Mouse (Mus musculus): ENCODE measurements around the gene Hfm1. TPM values are rescaled to one million over a fixed set of nuclear protein-coding genes. Genes with fewer than 3 reads are reported as not detected.

The Hfm1 gene
- polyA plus RNA-seq (2016; fragmentation: Nextera tagmentation; extraction: Ambion mirVana), result 5.9 and 6.8 TPM in 2 replicates

DNA sequence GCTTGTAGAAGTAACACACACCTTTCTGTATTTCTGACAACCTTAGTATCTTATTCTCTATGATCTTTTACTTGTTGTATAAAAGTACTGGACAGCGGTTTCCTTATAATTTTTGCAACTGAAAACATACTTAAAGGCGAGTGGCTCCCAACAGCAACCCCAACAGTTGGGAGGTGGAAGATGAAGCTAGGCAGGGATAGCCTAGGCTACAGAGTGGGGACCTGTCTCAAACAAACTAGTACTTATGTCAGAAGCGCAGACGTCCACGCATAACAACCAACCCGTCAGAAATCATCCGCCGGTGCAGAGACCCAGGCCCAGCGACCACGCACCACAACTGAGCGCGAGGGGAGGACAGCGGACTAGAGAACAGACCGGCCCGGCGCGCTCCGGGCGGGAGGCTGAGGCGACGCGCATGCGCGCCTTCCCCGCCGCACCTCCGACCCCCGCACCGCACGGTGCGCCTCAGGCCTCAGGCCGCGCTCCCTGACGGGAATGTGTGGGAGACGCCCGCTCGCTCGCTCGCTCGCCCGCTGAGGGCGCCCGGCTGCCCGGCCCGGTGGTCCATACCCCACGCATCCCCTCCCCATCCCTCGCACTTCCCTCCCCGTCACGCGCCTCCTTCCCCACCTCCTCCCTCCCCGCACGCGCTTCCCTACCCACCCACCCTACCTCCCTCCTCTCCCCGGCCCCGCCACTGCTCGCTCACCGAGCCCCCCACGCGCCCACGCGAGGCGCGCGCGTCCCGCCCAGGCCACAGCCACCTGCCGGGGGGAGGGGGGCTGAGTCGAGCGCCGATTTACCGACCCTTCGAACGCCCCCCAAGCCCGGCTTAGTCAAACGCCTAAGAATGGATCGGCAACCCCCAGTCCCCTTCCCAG, at the start of gene Hfm1:
Gene Hfm1 (minus strand): TSS at position 834 of the 881 bp plus-strand sequence.
- Histone ChIP-seq H3K4me2 (peak within 1 kb of the TSS; percentile 61), H3K27me3 (no peaks in the 10 kb centered on the region), H3K27ac (peak within 1 kb of the TSS; percentile 78), H3K4me1 (no peaks in the 10 kb centered on the region), H3K9ac (peak within 1 kb of the TSS; percentile 88), H3K36me3 (replicated peaks) (no peaks in the 10 kb centered on the region), H3K9me3 (no peaks in the 10 kb centered on the region), H3K4me3 (replicated peaks) (peak within 1 kb of the TSS; percentile 64)
- peak; percentile 98 for ATAC-seq (ENCODE audit: low FRiP score)
- under 1% methylated on average over 55 of the region's 76 CpGs for WGBS

DNA sequence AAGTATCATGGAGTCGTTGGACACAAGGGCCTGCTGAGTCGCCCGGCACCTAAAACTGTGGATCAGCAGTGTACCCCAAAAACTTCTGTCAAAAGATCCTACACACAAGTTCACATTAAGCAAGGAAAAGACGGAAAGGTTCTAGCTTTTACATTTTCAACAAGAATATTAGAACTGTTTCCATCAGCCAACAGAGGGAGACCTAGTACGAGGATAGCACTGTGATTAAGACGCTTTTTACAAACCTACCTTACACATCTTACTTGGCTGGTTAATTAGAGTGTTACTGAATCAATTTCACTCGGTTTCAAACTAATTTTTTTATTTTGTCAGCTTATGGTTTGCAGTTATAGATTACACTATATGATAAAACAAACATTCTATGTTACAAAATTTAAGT, 47.8 kb upstream of the Hfm1 start:
- Histone ChIP-seq H3K9ac (no peak overlapping the region), H3K4me2 (no peak overlapping the region)
- 92% methylated on average over 7 of the region's 7 CpGs for WGBS

DNA sequence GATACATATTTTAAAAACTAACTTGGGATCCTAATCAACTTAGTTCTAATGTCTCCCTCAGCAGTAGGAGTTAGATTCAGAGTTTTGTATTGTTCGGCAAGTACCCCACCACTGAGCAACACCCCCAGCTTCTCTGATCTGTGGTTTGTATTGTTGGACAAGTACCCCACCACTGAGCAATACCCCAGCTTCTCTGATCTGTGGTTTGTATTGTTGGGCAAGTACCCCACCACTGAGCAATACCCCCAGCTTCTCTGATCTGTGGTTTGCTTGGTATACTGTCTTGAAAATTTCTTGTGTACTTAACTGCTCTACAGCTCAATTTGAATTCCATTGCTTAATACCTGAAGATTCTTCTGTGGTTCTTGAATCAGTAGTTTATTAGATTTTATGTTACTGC, 41.5 kb upstream of the Hfm1 start:
- H3K9me3 ChIP-seq, result no peaks in the 10 kb centered on the region
- no peak for ATAC-seq (ENCODE audit: low FRiP score)
- peaks cover 31% of the 10 kb centered on the region for H3K36me3 ChIP-seq (replicated peaks)
- H3K27ac ChIP-seq, result no peak overlapping the region
- no peaks in the 10 kb centered on the region for H3K27me3 ChIP-seq
- peaks cover 13% of the 10 kb centered on the region for H3K4me1 ChIP-seq
- no peak overlapping the region for H3K4me3 ChIP-seq (replicated peaks)
- no peak overlapping the region for H3K9ac ChIP-seq
- H3K4me2 ChIP-seq, result no peak overlapping the region
- WGBS, result 85% methylated on average over 1 of the region's 1 CpGs

More for the DNA sequence above, 47.8 kb upstream of the Hfm1 start:
- no peak overlapping the region for H3K4me3 ChIP-seq (replicated peaks)
- H3K9me3 ChIP-seq, result no peaks in the 10 kb centered on the region
- ATAC-seq (ENCODE audit: low FRiP score), result no peak
- no peak overlapping the region for H3K27ac ChIP-seq
- peaks cover 85% of the 10 kb centered on the region for H3K36me3 ChIP-seq (replicated peaks)
- no peaks in the 10 kb centered on the region for H3K27me3 ChIP-seq
- H3K4me1 ChIP-seq, result no peaks in the 10 kb centered on the region

DNA sequence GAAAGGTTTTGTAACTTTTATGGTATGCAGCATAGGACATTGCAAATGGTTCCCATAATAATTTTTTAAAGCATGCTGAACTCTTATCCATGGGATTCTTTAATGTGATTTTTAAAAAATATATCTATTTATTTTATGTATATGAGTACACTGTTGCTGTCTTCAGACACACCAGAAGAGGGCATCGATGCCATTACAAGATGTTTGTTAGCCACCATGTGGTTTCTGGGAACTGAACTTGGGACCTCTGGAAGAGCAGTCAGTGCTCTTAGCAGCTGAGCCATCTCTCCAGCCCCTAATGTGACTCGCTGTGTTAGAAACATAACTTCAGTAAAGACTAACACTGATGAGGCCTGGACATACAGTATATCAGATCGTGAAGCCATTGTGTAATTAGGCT, 40.3 kb upstream of the Hfm1 start:
- H3K9me3 ChIP-seq, result no peaks in the 10 kb centered on the region
- WGBS, result 90% methylated on average over 3 of the region's 3 CpGs
- no peak overlapping the region for H3K27ac ChIP-seq
- peaks cover 13% of the 10 kb centered on the region for H3K4me1 ChIP-seq
- H3K9ac ChIP-seq, result no peak overlapping the region
- ATAC-seq (ENCODE audit: low FRiP score), result no peak
- H3K36me3 ChIP-seq (replicated peaks), result peaks cover 23% of the 10 kb centered on the region
- H3K27me3 ChIP-seq, result no peaks in the 10 kb centered on the region
- H3K4me2 ChIP-seq, result no peak overlapping the region
- H3K4me3 ChIP-seq (replicated peaks), result no peak overlapping the region

DNA sequence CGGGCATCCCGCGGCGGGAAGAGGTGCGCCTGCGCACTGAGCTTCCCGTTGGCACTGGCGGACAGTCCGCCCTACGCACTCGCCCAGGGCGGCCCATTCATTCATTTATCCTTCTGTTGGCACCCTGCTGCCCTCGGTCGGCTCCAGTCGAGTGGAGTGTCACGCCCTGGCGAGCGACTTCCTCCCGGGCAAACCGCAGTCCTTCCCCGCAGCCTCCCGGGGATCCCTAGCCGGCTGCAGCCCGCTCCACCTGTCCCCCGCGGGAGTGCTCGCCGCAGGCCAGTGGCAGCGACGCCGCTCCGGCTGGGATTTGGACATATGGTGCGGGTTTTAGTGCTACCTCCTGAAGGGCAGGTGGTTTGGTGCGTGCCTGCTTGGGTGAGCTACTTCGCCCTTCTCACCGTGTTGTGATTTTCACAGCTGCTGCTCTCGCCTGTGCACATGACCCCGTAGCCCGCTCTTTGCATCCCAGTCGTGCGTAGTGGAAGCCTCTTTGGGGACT, 38.4 kb upstream of the Hfm1 start:
- Histone ChIP-seq H3K4me2 (peak overlapping the region; percentile 81), H3K27ac (peak overlapping the region; percentile 82), H3K9me3 (no peaks in the 10 kb centered on the region), H3K4me1 (peaks cover 13% of the 10 kb centered on the region), H3K27me3 (no peaks in the 10 kb centered on the region), H3K9ac (peak overlapping the region; percentile 80), H3K4me3 (replicated peaks) (peak overlapping the region; percentile 70), H3K36me3 (replicated peaks) (peaks cover 6% of the 10 kb centered on the region)
- 0% methylated on average over 40 of the region's 41 CpGs for WGBS
- ATAC-seq (ENCODE audit: low FRiP score), result peak; percentile 94

- Histone ChIP-seq H3K9ac (peak within 1 kb of the TSS; percentile 80), H3K4me2 (peak within 1 kb of the TSS; percentile 81), H3K27me3 (no peaks in the 10 kb centered on the region), H3K27ac (peak within 1 kb of the TSS; percentile 82), H3K9me3 (no peaks in the 10 kb centered on the region), H3K4me1 (peaks cover 13% of the 10 kb centered on the region), H3K4me3 (replicated peaks) (peak within 1 kb of the TSS; percentile 70), H3K36me3 (replicated peaks) (no peaks in the 10 kb centered on the region)
- ATAC-seq (ENCODE audit: low FRiP score), result peak; percentile 93
- WGBS, result 6% methylated on average over 52 of the region's 54 CpGs
Measured at GRCm38 (mm10) chr5:106963584-106964512, 37.7 kb upstream of the Hfm1 start, which contains the start of gene Cdc7. Cdc7 (plus strand) TSS chr5:106964322.

GRCm38 (mm10) chr5:106960451-106960850, 34.3 kb upstream of the Hfm1 start:
- Histone ChIP-seq H3K4me2 (no peak overlapping the region), H3K9ac (no peak overlapping the region), H3K4me1 (peaks cover 7% of the 10 kb centered on the region), H3K36me3 (replicated peaks) (no peaks in the 10 kb centered on the region), H3K27ac (no peak overlapping the region), H3K4me3 (replicated peaks) (no peak overlapping the region), H3K27me3 (no peaks in the 10 kb centered on the region), H3K9me3 (no peaks in the 10 kb centered on the region)
- 87% methylated on average over 2 of the region's 2 CpGs for WGBS
- ATAC-seq (ENCODE audit: low FRiP score), result no peak

DNA sequence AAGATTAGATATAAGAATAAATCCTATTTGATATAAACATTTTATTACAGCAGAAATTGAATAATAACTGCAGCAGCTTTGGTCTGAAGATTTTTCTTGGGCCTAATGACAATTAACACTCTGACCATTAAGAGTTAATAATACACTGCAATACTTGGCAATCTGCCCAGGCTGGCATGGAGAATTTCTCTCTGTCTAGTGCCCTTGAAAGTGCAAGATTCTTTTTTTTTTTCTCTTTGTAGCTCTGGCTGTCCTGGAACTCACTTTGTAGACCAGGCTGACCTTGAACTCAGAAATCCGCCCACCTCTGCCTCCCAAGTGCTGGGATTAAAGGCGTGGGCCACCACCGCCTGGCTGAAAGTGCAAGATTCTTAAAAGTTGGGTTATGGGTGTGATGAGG, 32.9 kb upstream of the Hfm1 start:
- Histone ChIP-seq H3K27me3 (no peaks in the 10 kb centered on the region), H3K9ac (no peak overlapping the region), H3K4me1 (no peaks in the 10 kb centered on the region), H3K27ac (no peak overlapping the region), H3K4me2 (no peak overlapping the region), H3K9me3 (no peaks in the 10 kb centered on the region), H3K36me3 (replicated peaks) (no peaks in the 10 kb centered on the region), H3K4me3 (replicated peaks) (no peak overlapping the region)
- 77% methylated on average over 3 of the region's 3 CpGs for WGBS
- no peak for ATAC-seq (ENCODE audit: low FRiP score)

DNA sequence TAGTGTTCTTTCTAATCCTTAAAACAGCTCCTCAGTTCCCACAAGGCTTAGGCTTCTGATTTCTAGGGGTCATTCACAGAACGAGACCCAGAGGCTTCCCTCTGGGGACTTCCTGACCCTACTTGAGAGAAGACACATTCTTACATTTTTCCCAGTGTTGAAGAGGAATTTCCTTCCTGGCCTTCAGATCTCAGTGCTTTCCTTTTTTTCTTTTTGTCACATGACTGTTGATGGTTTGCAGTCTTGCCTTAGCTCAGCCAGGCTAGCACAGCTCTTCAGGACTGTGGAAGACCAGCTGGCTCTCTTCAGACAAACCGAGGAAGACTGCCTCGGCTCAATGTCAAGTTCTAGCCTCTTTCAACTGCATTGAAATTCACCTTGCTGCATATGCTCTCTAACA, 30.3 kb upstream of the Hfm1 start:
- Histone ChIP-seq H3K27me3 (no peaks in the 10 kb centered on the region), H3K27ac (no peak overlapping the region), H3K4me3 (replicated peaks) (no peak overlapping the region), H3K4me2 (no peak overlapping the region), H3K36me3 (replicated peaks) (no peaks in the 10 kb centered on the region), H3K4me1 (no peaks in the 10 kb centered on the region), H3K9me3 (no peaks in the 10 kb centered on the region), H3K9ac (no peak overlapping the region)
- ATAC-seq (ENCODE audit: low FRiP score), result no peak
- WGBS, result 82% methylated on average over 3 of the region's 3 CpGs

- ATAC-seq (ENCODE audit: low FRiP score), result no peak
- no peak overlapping the region for H3K4me3 ChIP-seq (replicated peaks)
- no peaks in the 10 kb centered on the region for H3K36me3 ChIP-seq (replicated peaks)
- no peak overlapping the region for H3K9ac ChIP-seq
- no peaks in the 10 kb centered on the region for H3K27me3 ChIP-seq
- no peak overlapping the region for H3K27ac ChIP-seq
- no peak overlapping the region for H3K4me2 ChIP-seq
- WGBS, result 90% methylated on average over 6 of the region's 6 CpGs
- no peaks in the 10 kb centered on the region for H3K9me3 ChIP-seq
- no peaks in the 10 kb centered on the region for H3K4me1 ChIP-seq
Measured at GRCm38 (mm10) chr5:106948683-106949082, 22.6 kb upstream of the Hfm1 start.

DNA sequence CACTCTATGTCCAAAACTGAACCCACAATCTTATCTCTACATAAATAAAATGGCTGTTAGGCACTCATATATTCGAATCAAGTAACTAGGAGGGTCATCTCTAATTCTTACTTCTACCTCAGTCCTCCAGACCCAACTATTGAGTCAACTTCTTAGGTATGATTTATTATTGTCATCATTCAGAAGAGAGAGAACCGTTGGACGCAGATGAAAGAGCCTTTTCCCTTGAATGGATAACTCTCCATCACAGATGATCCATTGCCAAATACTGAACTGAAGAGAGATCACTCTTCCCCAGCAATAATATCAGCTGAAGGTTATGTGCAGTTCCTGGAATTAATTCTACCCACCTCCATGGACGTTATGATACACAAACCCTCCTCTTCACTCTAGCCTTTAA, 20.2 kb upstream of the Hfm1 start:
- no peak overlapping the region for H3K4me2 ChIP-seq
- H3K4me1 ChIP-seq, result no peaks in the 10 kb centered on the region
- no peak for ATAC-seq (ENCODE audit: low FRiP score)
- WGBS, result 86% methylated on average over 4 of the region's 4 CpGs
- H3K36me3 ChIP-seq (replicated peaks), result no peaks in the 10 kb centered on the region
- no peak overlapping the region for H3K9ac ChIP-seq
- no peak overlapping the region for H3K27ac ChIP-seq
- no peaks in the 10 kb centered on the region for H3K27me3 ChIP-seq
- H3K4me3 ChIP-seq (replicated peaks), result no peak overlapping the region
- no peaks in the 10 kb centered on the region for H3K9me3 ChIP-seq

DNA sequence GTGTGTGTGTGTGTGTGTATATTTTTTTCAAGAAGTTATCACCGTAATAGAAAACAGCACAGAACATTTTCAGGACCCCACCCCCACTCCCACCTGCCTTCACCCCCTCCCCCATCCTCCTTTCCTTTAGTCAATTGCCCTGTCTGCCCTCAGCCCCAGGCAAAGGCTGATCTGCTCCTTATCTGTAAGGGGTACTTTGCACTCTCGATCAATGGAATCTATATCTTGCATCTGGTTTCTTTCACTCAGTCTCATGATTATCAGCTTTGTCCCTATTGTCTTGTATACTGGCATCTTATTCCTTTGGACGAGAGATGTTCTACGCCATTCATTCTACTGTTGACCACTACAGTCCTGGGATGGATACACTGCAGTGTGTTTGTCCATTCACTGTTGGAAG, 1.9 kb upstream of the Hfm1 start:
- WGBS, result 85% methylated on average over 4 of the region's 4 CpGs
- ATAC-seq (ENCODE audit: low FRiP score), result no peak

More for the DNA sequence above, 1.9 kb upstream of the Hfm1 start:
- Histone ChIP-seq H3K9me3 (no peaks in the 10 kb centered on the region), H3K4me2 (no peak overlapping the region), H3K4me3 (replicated peaks) (no peak overlapping the region), H3K36me3 (replicated peaks) (no peaks in the 10 kb centered on the region), H3K27ac (no peak overlapping the region), H3K4me1 (no peaks in the 10 kb centered on the region), H3K9ac (no peak overlapping the region), H3K27me3 (no peaks in the 10 kb centered on the region)
